Mouse (Mus musculus) T-helper 17 cell (primary cell): ENCODE data around the gene Ccdc34.

Source experiments
- in situ Hi-C, 2 experiments: fragments of 300-600 bp; cut with MboI, MseI; formaldehyde crosslinking; loops; 1 replicate in 1 of 2; 2 replicates in 1 of 2; pipeline ENCODE4 v1.15.1; 2025; ENCODE audit warnings: high pct_unique_total_duplicates in 2 of 2

Ccdc34 gene

DNA sequence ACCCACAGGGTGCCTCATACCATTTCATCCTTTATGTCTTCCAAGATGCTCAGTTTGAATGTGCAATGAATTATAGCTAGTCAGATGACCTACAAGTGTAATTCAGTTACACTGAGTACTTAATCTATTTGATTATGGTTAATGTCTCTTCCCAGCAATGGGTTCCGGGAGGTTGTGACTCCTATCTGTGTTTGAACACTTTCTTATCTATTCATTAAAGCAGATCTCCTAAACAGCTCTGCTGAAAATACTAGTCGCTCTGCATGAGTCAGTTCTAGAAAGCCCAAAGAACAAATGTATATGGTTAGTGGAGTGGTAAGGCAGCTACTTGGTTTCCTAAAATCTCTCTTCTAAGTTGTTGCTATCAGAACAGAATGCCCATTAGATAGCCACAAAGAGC, 22.6 kb upstream of the Ccdc34 start:
- in situ Hi-C loops, result no loop called here

DNA sequence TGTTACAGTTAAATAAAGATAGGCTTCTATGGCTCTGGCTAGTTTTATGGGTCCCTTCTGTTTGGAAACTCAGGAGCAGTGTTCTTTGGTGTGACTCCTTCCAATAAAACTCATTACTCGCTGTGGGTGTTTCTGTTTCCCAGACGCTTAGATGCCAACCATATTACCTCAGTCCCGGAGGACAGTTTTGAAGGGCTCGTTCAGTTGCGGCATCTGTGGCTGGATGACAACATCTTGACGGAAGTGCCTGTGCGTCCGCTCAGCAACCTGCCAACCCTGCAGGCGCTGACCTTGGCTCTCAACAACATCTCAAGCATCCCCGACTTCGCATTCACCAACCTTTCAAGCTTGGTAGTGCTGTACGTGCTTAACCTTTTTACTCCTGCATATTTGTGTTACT, 21.2 kb upstream of the Ccdc34 start:
- in situ Hi-C loops, result no loop called here

DNA sequence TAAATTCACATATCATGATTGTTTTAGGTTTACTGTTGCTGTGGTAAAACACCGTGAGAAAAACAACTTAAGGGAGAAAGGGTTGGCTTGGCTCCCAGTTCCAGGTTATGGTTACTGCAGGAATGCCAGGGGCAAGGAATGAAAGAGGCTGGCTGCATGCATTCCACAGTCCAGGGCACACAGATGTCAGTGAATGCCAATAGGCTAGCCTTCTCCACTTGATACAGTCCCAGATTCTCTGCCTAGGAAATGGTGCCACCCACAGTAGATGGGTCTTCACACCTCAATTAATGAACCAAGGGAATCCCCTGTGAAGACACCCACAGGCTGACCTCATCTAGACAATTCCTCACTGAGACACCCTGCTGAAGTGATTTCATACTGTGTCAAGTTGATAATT, 12.9 kb upstream of the Ccdc34 start:
- in situ Hi-C loops, result no loop called here

DNA sequence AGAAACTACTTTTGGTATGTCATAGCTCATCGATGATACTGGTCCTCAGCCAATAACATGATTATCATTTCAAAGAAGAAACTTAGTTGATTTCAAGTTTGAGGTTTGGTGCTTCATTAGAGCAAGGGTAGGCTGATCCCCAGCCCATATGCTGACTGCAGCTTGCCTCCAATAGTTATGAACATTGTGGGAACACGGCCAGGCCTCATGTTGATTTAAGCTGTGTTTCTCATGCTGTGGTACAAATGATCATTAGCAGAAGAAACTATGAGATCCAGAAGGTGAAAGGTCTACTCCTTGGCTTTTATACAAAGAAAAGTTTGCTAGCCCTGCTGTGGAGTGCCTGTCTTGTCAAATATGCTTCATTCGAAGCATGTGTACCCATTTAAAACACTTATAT, 12.5 kb upstream of the Ccdc34 start:
- in situ Hi-C loops, result no loop called here

DNA sequence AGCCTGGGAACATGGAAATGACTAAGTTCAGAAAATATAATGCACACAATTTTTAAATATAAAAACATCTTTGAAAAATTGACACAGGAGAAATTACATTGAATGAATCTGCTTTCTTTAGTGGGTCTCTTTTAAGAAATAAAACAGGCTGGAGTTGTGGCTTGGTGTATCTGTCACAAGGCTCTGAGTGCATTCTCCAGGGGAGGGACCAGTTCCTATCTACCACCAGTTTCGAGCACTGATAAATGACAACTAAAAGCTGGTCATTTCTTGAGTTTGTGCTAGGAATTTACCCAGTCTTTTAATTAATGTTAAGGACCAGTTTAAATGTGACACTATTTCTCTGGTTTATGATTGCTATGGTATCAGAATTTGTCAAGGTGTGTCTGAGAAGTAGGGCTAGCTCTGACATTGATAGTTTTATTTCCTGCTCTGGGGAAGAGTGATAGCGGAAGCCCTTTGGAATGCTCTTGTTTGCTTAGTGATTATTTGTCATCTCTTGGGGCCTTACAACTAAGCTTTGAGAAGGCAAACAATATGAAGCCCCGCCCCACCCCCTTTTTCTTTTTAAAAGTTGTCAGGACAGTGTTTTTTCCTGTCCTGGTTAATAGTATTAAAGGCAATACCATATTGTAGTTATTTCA, 11.9 kb upstream of the Ccdc34 start:
- in situ Hi-C loops, result no loop called here

DNA sequence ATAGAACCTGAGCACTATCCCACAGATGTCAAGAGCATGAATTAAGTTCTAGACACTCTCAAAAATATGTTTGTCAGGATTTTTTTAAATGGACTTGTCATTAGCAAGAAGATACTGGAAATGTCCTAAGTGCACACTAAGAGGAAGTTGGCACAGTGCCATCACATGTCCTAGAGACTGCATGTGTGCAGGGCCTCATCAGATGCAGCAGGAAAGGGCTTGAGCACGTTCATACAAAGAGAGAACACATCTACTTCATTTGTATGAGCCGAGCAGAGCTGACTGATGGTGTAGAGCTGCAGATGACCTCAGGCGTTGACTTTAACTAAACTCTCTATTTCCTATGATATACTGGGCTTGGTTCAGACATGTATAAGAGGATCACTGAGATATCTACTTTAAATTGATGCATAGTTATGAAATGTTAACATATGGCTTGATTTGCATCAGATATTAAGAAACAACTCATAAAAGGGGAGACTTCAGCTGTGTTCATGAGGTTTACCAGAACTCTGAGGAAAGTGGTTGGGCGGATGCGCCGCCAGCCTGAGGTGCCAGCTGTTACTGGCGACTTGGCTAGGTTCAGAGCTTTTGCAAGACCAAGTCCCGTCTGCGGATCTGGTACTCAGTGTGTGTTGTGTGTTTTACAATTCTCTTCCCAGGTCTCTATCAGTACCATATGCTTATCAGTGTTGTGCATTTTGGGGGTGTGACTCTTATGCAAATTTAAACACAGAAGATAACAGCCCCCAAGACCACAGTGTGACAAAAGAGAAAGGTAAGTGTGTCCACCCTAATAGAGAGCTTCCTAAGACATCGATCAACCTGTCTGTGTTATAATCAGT, 10.0 kb upstream of the Ccdc34 start:
- in situ Hi-C loops, result no loop called here

DNA sequence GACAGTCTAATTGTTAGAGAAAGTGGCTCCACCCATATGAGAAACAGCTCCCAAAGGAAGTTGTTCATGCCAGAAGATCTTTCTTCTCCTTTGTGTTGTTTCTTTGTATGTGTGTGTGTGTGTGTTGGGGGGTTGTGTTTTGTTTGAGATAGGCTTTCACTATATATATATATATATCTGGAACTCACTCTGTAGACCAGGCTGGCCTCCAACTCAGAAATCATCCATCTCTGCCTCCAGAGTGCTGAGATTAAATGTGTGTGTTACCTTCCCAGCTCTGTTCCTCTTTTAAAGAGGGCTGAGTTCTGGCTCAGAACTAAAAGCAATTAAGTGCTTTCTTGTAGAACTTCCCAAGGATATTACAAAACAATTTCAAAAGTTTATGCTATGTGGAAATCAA, 8.2 kb upstream of the Ccdc34 start:
- in situ Hi-C loops, result no loop called here

DNA sequence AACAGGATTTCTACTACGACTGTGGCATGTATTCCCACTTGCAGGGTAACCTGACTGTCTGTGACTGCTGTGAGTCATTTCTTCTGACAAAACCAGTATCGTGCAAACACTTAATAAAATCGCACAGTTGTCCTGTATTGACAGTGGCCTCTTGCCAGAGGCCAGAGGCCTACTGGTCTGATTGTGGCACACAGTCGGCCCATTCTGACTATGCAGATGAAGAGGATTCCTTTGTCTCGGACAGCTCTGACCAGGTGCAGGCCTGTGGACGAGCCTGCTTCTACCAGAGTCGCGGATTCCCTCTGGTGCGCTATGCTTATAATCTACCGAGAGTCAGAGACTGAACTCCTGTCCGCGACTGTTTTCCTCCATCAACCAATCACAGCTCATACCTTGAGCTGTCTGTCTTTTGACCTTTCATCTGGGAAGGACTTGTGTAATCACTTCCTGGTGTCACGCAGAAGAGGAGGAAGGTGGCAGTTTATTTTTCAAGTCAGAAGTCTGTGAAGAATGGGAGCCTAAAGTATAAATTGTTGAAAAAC, 5.4 kb upstream of the Ccdc34 start:
- in situ Hi-C loops, result no loop called here

DNA sequence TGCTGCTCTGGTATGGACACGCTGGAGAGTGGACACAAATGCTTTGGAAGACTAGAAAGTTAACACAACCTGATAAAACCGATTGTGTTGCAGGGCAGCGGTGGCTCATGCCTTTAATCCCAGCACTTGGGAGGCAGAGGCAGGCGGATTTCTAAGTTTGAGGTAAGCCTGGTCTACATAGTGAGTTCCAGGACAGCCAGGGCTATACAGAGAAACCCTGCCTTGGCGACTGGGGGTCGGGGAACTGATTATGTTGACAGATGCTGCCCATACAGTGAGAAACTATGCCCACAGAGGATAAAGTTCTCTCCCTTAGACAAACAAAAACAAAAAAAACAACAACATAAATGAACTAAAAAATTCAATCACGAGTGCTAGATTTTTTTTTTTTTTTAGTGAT, 530 bp upstream of the Ccdc34 start:
- in situ Hi-C loops, result loop anchor here (5.0 kb wide), 2 partner anchors 95 to 100 kb away; partner anchors contain the start of gene Lgr4 (in 1 of the 2)

DNA sequence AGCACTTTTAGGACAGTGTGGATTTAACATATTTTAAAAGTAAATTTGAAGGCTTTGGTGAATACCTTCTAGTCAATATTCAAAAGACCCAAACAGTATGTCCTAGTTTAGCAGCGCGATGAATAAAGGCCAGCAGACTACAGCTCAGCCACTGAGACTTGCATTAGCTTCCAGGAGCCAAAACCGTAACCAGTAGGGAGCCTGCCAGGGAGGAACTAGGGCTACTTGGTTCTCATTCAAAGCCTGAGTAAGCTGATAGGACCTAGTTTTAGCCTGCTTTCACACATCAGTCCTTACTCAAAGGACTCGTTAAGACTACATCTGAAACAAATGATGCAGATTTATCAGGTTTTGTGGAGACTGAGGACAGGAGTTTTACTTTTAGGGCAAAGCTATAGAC, 2.0 kb downstream of the Ccdc34 start:
- in situ Hi-C loops, result loop anchor here (5.0 kb wide), 2 partner anchors 97 to 102 kb away; partner anchors contain the start of gene Lgr4 (in 1 of the 2)

DNA sequence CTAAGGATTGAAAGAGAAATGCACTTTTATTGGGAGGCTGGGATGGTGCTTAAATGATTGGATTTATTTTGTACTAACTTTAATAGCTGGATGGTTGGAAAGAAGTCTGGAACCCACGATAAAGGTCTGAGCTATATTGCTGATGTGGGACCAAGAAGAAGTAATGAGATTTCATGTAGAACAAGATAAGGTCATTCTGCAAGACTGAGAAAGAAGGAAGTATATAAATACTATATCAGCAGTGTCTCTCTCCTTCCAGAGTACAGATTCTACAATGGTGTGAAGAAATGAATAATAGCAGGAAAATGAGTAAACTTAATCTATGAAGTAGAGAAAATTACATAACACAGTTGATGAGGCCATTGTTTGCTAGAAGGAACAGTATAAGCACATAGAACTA, 2.8 kb downstream of the Ccdc34 start:
- in situ Hi-C loops, result no loop called here

DNA sequence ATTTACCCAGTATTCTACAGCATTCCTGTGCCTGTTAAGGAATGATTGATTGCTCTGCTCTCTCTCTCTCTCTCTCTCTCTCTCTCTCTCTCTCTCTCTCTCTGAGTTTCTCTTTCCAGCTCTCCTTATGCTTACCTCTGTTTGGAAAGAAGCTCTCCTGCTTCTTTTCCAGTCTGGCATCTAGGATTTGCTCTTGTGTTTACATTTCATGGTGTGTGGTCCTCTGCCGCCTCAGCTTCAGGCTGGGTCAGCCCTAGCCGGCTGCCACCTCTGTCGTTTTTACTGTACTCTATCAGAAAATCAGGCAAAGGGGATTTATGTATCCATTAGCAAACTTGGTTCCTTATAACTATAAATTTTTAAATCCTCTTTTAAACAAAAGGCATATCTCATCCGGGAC, 18.6 kb downstream of the Ccdc34 start:
- in situ Hi-C loops, result loop anchor here in 1 of 2 experiments (25.0 kb wide), 1 partner anchor 724 kb away; no protein-coding TSS in a partner anchor

DNA sequence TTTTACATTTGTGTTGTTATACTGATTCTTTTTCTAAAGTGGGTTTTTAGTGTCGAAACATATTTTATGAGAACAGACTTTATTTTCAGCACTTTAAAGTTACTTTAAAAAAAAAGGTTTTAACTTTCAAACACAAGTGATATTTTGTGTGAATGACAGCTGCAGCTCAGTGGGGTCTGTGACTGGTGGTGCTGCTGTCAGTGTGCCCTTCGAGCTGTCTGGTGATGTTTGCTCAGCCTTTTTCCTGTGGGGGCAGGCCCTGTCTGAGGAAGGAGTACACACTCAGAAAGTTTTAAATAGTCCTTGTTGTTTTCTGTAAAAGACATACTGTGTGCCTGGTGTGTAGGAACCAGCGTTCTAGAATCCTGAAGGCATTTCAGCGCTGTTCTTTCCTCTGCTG, 19.0 kb downstream of the Ccdc34 start:
- in situ Hi-C loops, result loop anchor here in 1 of 2 experiments (25.0 kb wide), 1 partner anchor 724 kb away; no protein-coding TSS in a partner anchor

DNA sequence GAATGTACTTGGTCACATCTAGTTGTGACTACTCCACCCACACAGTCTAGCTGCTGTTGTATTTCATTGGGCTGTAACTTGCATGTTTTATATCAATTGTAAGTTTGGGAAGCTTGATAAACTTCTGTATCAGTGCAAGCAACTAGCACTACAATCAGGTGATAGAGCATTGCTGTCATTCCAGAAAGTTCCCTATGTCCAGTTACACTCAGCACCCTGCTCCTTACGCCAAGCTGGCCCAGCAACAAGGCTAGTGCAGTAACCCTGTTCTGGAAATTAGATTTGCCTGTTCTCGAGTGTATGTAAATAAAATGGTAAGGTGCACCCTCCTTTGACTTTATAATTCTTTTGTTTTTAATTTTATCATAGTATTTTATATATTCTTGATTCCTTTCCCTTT, 19.6 kb downstream of the Ccdc34 start:
- in situ Hi-C loops, result loop anchor here in 1 of 2 experiments (25.0 kb wide), 1 partner anchor 725 kb away; no protein-coding TSS in a partner anchor

DNA sequence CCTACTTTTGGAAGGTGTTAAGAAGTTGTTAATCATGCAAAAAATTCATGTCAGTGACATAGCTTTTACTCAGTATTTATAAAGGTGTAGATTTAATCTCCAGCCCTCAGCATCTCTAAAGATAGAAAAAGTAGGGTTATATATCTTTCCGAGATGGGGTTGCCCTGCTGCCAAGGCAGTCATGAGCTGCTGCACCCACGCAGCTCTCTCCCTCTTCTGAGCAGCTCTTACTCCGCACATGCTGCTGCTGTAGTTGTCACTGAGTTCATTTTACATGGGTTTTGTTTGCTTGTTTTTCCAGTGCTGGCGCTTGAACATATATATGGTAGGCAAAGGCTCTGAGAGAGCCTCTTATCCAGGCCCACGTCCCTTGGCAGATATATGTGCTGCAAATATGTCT, 20.7 kb downstream of the Ccdc34 start:
- in situ Hi-C loops, result loop anchor here in 1 of 2 experiments (25.0 kb wide), 1 partner anchor 726 kb away; no protein-coding TSS in a partner anchor

DNA sequence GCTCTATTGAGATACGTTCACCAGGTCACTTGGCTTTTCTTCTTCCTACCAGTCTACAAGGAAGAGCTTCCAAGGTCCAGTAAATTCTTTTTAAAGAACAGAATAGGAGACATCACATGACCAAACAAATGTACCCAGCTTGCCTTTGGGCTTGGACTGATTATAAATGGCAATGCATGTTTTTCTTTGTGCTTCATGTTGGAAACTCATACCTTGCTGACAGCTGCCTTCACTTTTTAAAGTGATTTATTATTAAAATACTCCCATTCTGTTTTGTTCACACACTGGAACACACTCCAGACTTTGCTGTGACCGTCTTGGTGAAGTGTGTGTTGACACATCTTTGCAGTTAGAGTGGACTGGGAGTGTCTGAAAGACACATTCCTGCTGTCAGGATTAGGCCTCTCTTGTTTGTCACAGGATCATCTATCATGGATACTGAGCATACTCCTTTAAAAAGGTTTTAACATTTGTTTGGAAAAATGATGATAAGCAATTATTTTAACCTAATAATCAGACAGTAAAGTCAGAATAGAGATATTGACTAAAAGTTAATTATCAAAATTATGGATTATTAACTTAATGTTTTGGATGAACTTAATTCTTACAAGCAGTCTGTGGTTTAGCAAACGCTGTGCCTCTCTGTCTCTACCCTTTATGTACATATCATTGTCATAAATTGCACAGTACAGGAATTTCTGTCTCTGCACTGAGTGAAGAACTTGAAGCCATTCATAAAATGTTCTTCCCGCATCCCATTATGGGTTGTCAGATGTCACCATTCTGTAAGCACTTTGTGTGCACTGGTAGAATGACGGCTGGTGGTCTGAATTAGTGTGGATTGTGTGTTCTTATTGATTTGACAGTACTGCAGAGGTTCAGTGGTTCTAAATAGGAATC, 25.5 kb downstream of the Ccdc34 start:
- in situ Hi-C loops, result loop anchor here in 1 of 2 experiments (25.0 kb wide), 1 partner anchor 731 kb away; no protein-coding TSS in a partner anchor

DNA sequence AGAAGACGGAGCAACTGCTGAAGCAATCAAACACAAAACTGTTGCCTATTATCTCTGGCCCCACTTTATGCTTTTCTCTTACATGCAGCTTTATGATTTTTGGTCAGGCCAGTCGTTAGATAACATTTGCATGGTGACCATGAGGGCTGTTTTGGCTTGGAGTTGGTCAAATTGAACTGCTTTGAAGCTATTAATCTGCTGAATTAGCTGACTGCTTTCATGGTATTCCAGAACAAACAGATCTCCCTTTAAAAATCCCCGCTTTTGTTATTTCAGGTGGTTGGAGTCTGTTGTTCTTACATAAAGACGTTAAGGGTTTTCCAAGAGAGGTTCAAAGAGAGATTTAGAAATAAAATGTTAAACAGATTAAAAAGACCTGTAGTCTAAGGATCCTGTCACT, 40.8 kb downstream of the Ccdc34 start:
- in situ Hi-C loops, result loop anchor here in 1 of 2 experiments (10.0 kb wide), 1 partner anchor 146 kb away; no protein-coding TSS in a partner anchor

DNA sequence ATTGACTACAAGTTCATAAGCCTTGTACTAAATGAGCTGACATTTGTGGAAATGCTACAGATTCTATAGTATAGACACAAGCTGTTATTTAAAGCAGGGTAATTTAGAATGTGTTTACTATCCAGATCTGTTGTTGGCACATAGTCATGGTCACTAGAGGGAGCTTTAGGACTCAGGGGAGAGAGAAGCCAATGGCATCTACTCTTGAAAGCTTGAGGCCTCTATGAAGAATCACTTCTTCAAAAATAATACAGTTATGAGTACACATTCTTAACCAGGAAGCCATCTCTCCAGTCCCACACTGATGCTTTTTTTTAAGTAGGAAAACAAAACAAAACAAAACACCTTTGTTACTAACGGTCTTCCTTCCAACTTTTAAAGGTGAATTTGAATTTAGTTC, 45.5 kb downstream of the Ccdc34 start:
- in situ Hi-C loops, result no loop called here

DNA sequence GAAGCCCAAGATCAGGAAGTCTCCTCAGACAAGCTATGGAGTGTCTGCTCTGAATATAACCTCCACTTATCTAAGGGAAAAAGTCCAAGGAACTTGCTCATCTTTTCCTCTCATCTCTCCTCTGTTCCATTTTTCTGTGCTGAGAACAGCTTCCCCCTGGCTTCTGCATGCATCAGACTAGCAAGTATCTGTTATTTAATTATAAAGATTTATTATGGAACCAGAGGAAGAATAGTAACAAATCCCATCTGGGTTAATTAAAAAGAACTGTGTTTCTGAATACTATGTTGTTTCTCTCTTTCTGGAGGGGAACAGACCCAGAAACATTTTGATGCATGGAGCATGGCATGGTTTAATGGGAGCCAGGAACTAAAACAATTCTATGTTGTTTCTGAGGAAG, 51.3 kb downstream of the Ccdc34 start:
- in situ Hi-C loops, result no loop called here

DNA sequence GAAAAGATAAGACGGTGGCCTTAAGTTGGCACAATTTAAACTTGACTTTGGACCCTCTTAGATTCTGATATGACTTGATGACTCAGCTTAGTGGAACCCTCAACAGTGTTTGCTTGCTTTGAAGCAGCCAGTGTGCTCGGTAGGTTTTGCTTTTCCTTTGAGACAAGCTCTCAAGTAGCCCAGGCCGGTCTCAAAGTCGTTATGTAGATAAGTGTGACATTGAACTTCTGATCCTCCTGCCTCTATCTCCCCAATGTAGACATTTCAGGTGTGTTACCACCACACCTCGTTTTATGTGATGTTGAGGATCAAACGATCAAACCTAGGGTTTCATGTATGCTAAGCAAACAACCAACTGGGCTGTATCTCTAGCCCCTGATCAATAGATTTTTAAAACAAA, 55.4 kb downstream of the Ccdc34 start:
- in situ Hi-C loops, result no loop called here
